Mouse (Mus musculus) neural tube, embryonic 11.5 days (tissue): Measurements from ENCODE around the gene Cebpzos. TPM values are rescaled to one million over a fixed set of nuclear protein-coding genes. Genes with fewer than 3 reads are reported as not detected.

Experiments used
- ATAC-seq: fragments of 200-750 bp; cut with Nextera tagmentation; 2 replicates; pipeline ENCODE4 v1.8.0; 2017; ENCODE audit warnings: moderate number of reproducible peaks, mild to moderate bottlenecking, moderate TSS enrichment, moderate library complexity; ENCODE audit not compliant: insufficient read depth, low FRiP score, low TSS enrichment
- DNase-seq: peaks from one replicate; pipeline ENCODE4 v3.0.0-alpha.2; 2015; ENCODE audit warnings: low spot score
- H3K27ac ChIP-seq: fragments of 300-500 bp; sonication (generic); 2 replicates; pipeline ENCODE4 v1.5.1; 2014; ENCODE audit warnings: low read depth, mild to moderate bottlenecking, low read length
- H3K27me3 ChIP-seq: fragments of 300-500 bp; sonication (generic); 2 replicates; pipeline ENCODE4 v1.6.1; 2014; ENCODE audit warnings: mild to moderate bottlenecking, low read length, mixed read lengths; ENCODE audit not compliant: control insufficient read depth, insufficient read depth
- H3K36me3 ChIP-seq: fragments of 300-500 bp; sonication (generic); 2 replicates; pipeline ENCODE4 v1.6.1; 2014; ENCODE audit warnings: mild to moderate bottlenecking, low read length, moderate library complexity, mixed read lengths; ENCODE audit not compliant: control insufficient read depth, insufficient read depth
- H3K4me1 ChIP-seq: fragments of 300-500 bp; sonication (generic); 2 replicates; pipeline ENCODE4 v1.6.1; 2014; ENCODE audit warnings: low read length, mixed read lengths; ENCODE audit not compliant: control insufficient read depth, insufficient read depth
- H3K4me2 ChIP-seq: fragments of 300-500 bp; sonication (generic); 2 replicates; pipeline ENCODE4 v1.6.1; 2014; ENCODE audit warnings: low read depth, mild to moderate bottlenecking, moderate library complexity
- H3K4me3 ChIP-seq: fragments of 300-500 bp; sonication (generic); 2 replicates; pipeline ENCODE4 v1.5.1; 2014; ENCODE audit warnings: low read depth, low read length
- H3K9ac ChIP-seq: fragments of 300-500 bp; sonication (generic); 2 replicates; pipeline ENCODE4 v1.6.1; 2014; ENCODE audit warnings: mild to moderate bottlenecking, low read length
- H3K9me3 ChIP-seq: fragments of 300-500 bp; sonication (generic); 2 replicates; pipeline ENCODE4 v1.6.1; 2016; ENCODE audit warnings: low read length; ENCODE audit not compliant: control insufficient read depth
- WGBS: fragments of 180-500 bp; shearing (Covaris S2); extraction: QIAGEN DNeasy Blood & Tissue Kit; methylation state at CpG from one replicate; pipeline ENCODE4 v1.1.7; 2014; 5-methylcytosine and 5-hydroxymethylcytosine counted together
- polyA plus RNA-seq: library from polyadenylated mRNA; unstranded; fragments of >200 nt; fragmentation: Nextera tagmentation; extraction: Ambion mirVana; gene quantifications from 2 replicates; pipeline ENCODE4 v1.2.1, GENCODE M21; 2014

Cebpzos gene
- 99.3 and 109 TPM in 2 replicates for polyA plus RNA-seq

DNA sequence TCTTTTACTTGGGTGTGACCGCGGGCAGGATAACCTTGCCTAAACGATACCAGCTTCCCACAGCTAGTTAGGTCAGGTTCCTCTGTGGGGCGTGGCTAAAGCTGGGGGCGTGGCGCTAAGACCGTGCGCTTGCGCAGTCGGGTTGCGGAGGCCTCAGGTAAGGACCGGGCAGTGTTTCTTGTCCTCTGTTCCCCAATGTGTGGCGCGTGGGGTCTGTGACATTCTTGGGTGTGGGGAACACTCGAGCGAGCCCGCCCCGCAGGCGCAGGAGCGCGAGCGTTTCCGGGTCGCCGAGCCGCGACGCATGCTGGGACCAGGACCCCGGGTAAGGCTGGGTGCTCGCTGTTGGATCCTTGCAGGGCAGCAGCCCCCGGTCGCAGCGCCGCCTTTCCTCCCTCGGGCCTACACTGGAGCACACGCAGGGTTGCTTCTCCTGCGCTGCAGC is at the start of gene Cebpzos:
Cebpzos (plus strand) TSS at position 132 of the 445 bp plus-strand sequence.
- Histone ChIP-seq H3K9me3 (no peaks in the 10 kb centered on the region), H3K4me3 (peak within 1 kb of the TSS; percentile 63), H3K4me1 (peaks cover 3% of the 10 kb centered on the region; the same call in 1 of the 2 replicates), H3K27me3 (no peaks in the 10 kb centered on the region), H3K27ac (0 out of 2 replicates have a peak within 1 kb of the TSS, but pooled peaks have one; percentile 65), H3K9ac (peak within 1 kb of the TSS; percentile 80), H3K36me3 (peaks cover 9% of the 10 kb centered on the region), H3K4me2 (peak within 1 kb of the TSS; percentile 61)
- ATAC-seq = peak; percentile 87
- 0% methylated on average over 37 of the region's 37 CpGs for WGBS
- DNase-seq = peak; percentile 90

DNA sequence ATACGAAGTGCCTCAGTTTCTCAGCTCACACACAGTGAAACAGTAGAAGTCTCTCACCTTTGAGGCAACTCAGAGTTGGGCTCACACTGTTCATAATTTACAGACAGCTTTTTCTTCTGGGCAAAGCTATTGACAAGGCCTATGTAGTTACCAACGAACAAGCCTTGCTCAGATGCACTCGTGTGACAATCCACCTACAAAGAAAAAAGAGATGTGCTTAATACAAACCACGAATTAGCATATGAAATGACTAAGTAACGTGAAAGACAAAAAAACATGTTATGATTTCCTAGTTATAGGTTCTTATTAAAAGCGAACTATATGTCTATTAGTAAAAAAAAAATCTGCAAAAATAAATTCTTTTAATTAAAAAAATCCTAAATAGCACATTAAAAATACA is 42.4 kb upstream of the Cebpzos start:
- DNase-seq (no peak), ATAC-seq (no peak)
- WGBS = 90% methylated on average over 6 of the region's 6 CpGs

DNA sequence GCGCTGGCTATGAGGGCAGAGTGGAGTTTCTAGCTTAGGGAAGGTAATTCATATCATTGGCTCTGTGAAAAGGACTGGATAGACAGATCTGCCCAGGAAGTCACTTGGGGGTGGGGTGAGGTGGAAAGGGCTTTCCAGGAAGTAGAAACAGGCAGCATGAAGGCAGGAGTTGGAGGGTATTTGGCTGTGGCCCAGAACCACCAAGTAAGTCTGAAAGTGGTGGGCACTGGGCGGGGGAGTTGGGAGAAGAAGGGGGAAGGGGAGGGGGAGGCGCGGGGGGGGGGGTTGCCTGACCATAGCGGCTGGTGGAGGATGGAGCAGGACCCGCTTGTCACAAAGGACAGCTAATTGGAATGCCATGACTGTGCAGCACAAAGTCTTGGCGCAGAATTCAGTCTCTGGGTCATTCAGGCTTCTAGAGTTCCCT is 34.4 kb upstream of the Cebpzos start:
- H3K9ac ChIP-seq = peak overlapping the region; percentile 61
- no peaks in the 10 kb centered on the region for H3K9me3 ChIP-seq
- peaks cover 4% of the 10 kb centered on the region; the same call in 1 of the 2 replicates for H3K4me1 ChIP-seq
- H3K4me3 ChIP-seq = peak overlapping the region; percentile 51
- WGBS = 15% methylated on average over 4 of the region's 7 CpGs
- no peaks in the 10 kb centered on the region for H3K27me3 ChIP-seq
- peak; percentile 11 for DNase-seq
- peak overlapping the region; percentile 71 for H3K4me2 ChIP-seq
- no peak overlapping the region for H3K27ac ChIP-seq
- peak; percentile 73 for ATAC-seq
- no peaks in the 10 kb centered on the region; the same call in 1 of the 2 replicates for H3K36me3 ChIP-seq

More for the DNA sequence above, 42.4 kb upstream of the Cebpzos start:
- Histone ChIP-seq H3K4me2 (no peak overlapping the region), H3K9me3 (no peaks in the 10 kb centered on the region), H3K27me3 (no peaks in the 10 kb centered on the region), H3K4me3 (no peak overlapping the region), H3K4me1 (no peaks in the 10 kb centered on the region), H3K9ac (no peak overlapping the region), H3K36me3 (no peaks in the 10 kb centered on the region; the same call in 1 of the 2 replicates), H3K27ac (no peak overlapping the region)

DNA sequence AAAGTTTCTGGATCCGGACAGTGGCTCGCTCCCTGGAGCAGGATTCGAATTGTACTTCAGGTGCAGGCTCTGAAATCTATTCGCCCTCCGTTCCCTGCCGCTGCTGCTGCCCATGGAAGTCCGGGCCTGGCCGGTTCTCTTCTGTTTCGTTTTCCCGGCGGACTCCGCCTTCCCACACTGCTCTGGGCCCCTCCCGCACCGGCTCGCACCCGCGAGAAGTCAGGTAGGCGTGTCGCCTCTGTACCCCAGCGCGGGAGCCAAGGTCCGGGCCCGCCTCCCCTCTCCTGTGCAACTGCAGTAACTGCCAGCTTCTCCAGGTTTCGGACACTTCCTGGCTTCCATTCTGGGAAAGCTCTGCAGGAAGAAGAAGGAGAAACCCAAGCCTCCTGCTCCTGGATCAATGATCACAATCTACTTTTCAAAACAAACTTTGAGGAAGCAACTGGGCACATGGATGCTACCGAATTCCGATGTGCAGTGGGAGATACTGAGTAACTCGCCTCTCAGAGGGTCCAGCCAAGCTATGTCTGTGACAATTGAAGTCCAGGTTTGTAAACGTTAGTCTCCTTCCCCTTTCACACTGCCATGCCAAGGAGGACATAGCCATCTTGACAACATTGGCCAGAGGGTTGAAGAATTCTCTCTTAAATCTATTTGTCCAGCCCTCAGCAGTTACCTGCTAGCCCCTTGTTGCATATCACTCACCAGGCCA is 33.7 kb upstream of the Cebpzos start, which contains the start of gene Eif2ak2:
Eif2ak2 (minus strand) TSS at position 173 of the 712 bp plus-strand sequence.
- Histone ChIP-seq H3K4me3 (peak within 1 kb of the TSS; percentile 51), H3K9me3 (no peaks in the 10 kb centered on the region), H3K9ac (peak within 1 kb of the TSS; percentile 61), H3K4me2 (peak within 1 kb of the TSS; percentile 71), H3K36me3 (no peaks in the 10 kb centered on the region; the same call in 1 of the 2 replicates), H3K27me3 (no peaks in the 10 kb centered on the region), H3K4me1 (peaks cover 4% of the 10 kb centered on the region; the same call in 1 of the 2 replicates), H3K27ac (no peak within 1 kb of the TSS)
- ATAC-seq (peak; percentile 80), DNase-seq (peak; percentile 78)
- WGBS = 3% methylated on average over 28 of the region's 28 CpGs

DNA sequence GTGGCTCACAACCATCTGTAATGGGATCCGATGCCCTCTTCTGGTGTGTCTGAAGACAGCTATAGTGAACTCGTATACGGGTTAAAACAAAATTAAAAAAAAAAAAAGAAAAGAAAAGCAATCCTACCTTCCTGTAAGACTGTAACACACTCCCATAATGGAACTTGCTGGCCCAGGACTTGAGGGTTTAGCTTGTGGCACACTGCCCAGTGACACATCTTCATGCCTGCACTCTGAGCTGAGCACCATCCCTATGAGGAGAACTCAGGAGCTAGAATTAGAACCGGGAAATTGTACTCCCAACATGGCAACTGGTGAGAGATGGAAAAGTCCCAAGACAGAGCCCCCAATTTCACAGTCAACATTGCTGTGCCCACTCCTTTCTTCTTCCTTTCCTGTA is 33.0 kb upstream of the Cebpzos start:
- DNase-seq = no peak
- no peak overlapping the region for H3K4me3 ChIP-seq
- no peak for ATAC-seq
- H3K27ac ChIP-seq = no peak overlapping the region
- no peaks in the 10 kb centered on the region for H3K9me3 ChIP-seq
- H3K27me3 ChIP-seq = no peaks in the 10 kb centered on the region
- H3K36me3 ChIP-seq = no peaks in the 10 kb centered on the region
- 87% methylated on average over 4 of the region's 4 CpGs for WGBS
- H3K4me1 ChIP-seq = peaks cover 4% of the 10 kb centered on the region; the same call in 1 of the 2 replicates
- no peak overlapping the region for H3K9ac ChIP-seq
- H3K4me2 ChIP-seq = no peak overlapping the region

DNA sequence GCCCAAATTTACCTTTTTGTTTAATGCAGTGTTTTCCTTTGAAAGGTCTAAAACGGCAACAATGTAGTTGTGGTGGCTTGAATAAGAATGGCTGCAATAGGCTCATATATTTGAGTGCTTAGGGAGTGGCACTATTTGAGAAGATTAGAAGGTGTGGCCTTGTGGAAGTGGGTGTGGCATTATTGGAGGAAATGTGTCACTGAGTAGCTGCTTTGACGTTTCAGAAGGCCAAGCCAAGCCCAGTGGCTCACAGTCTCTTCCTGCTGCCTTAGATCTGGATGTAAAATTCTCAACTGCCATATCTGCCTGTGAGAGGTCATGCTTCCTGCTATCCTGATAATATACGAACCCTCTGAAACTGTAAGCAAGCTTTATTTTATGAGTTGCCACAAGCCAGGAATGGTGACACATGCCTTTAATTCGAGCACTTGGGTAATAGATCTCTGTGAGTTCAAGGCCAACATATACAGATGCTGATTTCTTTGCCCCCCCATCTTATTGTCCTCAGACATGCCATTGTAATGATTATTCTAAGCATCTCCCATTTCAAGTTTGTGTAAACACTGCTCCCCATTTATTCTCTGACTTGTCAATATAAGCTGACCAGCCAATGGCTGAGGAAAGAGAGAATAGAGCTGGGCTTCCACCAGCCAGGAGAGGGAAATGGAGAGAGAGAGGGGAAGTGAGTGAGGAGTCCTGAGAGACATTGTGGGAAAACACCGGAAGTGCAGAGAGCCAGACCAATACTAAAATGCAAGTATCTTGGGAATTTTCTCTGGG is 30.8 kb upstream of the Cebpzos start:
- no peaks in the 10 kb centered on the region for H3K36me3 ChIP-seq
- no peak for DNase-seq
- WGBS = 81% methylated on average over 5 of the region's 5 CpGs
- ATAC-seq = no peak
- no peaks in the 10 kb centered on the region for H3K27me3 ChIP-seq
- no peak overlapping the region for H3K4me2 ChIP-seq
- H3K9ac ChIP-seq = no peak overlapping the region
- H3K4me1 ChIP-seq = peaks cover 4% of the 10 kb centered on the region; the same call in 1 of the 2 replicates
- H3K4me3 ChIP-seq = no peak overlapping the region
- H3K27ac ChIP-seq = no peak overlapping the region
- H3K9me3 ChIP-seq = no peaks in the 10 kb centered on the region

DNA sequence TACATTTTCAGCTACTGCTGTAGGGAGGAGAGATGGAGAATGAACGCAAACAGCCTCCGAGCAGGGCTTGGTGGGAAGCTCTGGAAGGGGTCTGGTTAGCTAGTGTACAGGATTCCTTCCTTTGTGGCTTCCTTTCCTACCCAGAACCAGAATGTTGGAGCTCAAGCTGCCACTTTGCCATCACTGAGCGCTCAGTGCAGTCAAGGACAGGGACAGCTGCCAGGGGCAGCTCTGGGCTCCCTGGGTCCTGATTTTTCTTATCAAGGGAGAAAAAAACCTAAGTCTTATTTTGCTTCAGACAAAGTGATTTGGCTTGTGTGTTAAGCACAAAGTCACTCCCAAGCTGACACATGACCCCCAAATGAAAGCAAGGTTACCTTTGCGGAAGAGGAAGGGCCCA is 27.7 kb upstream of the Cebpzos start:
- H3K27ac ChIP-seq = no peak overlapping the region
- H3K4me2 ChIP-seq = no peak overlapping the region
- WGBS = 87% methylated on average over 4 of the region's 4 CpGs
- H3K4me3 ChIP-seq = no peak overlapping the region
- no peak overlapping the region for H3K9ac ChIP-seq
- ATAC-seq = no peak
- H3K36me3 ChIP-seq = no peaks in the 10 kb centered on the region
- H3K9me3 ChIP-seq = no peaks in the 10 kb centered on the region
- no peak for DNase-seq
- no peaks in the 10 kb centered on the region for H3K4me1 ChIP-seq
- H3K27me3 ChIP-seq = no peaks in the 10 kb centered on the region

DNA sequence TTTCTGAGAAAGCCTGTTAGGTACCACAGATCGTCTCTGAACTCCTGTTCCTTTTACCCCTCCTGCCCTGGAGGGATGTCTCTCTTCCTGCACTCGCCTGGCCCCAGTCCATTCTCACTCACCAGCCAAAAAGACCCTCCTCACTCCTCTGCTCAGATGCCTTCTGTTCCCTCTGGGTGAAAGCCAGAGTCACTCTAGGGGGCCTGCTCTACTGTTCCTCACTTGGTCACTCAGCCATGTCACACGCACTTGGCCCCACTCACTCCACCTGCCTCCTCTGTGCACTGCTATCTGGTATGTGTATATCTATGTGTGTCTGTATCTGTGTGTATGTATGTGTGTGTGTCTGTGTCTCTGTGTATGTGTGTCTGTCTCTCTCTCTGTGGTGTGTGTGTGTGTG is 27.1 kb upstream of the Cebpzos start:
- Histone ChIP-seq H3K9ac (no peak overlapping the region), H3K36me3 (no peaks in the 10 kb centered on the region), H3K4me2 (no peak overlapping the region), H3K4me1 (no peaks in the 10 kb centered on the region), H3K4me3 (no peak overlapping the region), H3K27me3 (no peaks in the 10 kb centered on the region), H3K27ac (no peak overlapping the region), H3K9me3 (no peaks in the 10 kb centered on the region)
- DNase-seq (no peak), ATAC-seq (no peak)
- WGBS = 70% methylated on average over 3 of the region's 3 CpGs
